Mouse (Mus musculus): ENCODE measurements at regions not wholly inside any gene's neighbourhood (a gene's known extent, or its start where the extent isn't known, plus 50 kb on each side); places are given as distances from the start of the nearest gene placed in this dataset.

GRCm38 (mm10) chr1:169060627-169061026 lies 470.6 kb downstream of the Nuf2 start:
- H3K79me2 ChIP-seq (ENCODE audit: control insufficient read depth, insufficient read depth, low read length, poor library complexity): no peaks in the 10 kb centered on the region
- no peaks in the 10 kb centered on the region for H3K27me3 ChIP-seq (ENCODE audit: control insufficient read depth in 1 of 2, insufficient read depth in 2 of 2, low read length in 2 of 2)
- no peaks in the 10 kb centered on the region for H3K36me3 ChIP-seq (ENCODE audit: control insufficient read depth in 1 of 2, insufficient read depth in 2 of 2, low read length in 2 of 2)
- TF ChIP-seq POLR2A (IDR thresholded peaks at IDR 0.05; ENCODE audit: control insufficient read depth in 1 of 2, insufficient read depth in 1 of 2, low read depth in 1 of 2, low read length in 2 of 2, poor library complexity in 1 of 2) (no peak), UBTF (IDR thresholded peaks at IDR 0.05; ENCODE audit: borderline replicate concordance, insufficient read depth, low read depth, low read length) (no peak), ZC3H11A (IDR thresholded peaks at IDR 0.05; ENCODE audit: low read depth, low read length) (no peak), HCFC1 (IDR thresholded peaks at IDR 0.05; ENCODE audit: low read depth, low read length) (no peak), JUND (IDR thresholded peaks at IDR 0.05; ENCODE audit: low read depth, low read length) (no peak), SMC3 (IDR thresholded peaks at IDR 0.05; ENCODE audit: low read depth, low read length) (no peak), GATA1 (IDR thresholded peaks at IDR 0.05; ENCODE audit: low read depth, low read length) (no peak), TAL1 (IDR thresholded peaks at IDR 0.05; ENCODE audit: low read length) (no peak)
- no peak for DNase-seq (ENCODE audit: low read depth, low spot score)
- no peaks in the 10 kb centered on the region for H3K4me1 ChIP-seq (ENCODE audit: control insufficient read depth in 1 of 2, insufficient read depth in 2 of 2, low read length in 2 of 2)
- no peak overlapping the region for H3K27ac ChIP-seq (ENCODE audit: control insufficient read depth, low read depth, low read length)
- H3K9ac ChIP-seq (ENCODE audit: control insufficient read depth, low read depth, low read length, poor library complexity, severe bottlenecking): no peak overlapping the region
- no peaks in the 10 kb centered on the region for H3K9me3 ChIP-seq (replicated peaks; ENCODE audit: insufficient read depth, low read length)
- no peak overlapping the region for H3K4me3 ChIP-seq (ENCODE audit: control insufficient read depth in 1 of 2, insufficient read depth in 1 of 2, low read depth in 2 of 2, low read length in 2 of 2)

GRCm38 (mm10) chr1:169060145-169060544 lies 471.1 kb downstream of the Nuf2 start:
- H3K36me3 ChIP-seq (ENCODE audit: control insufficient read depth in 1 of 2, insufficient read depth in 2 of 2, low read length in 2 of 2): no peaks in the 10 kb centered on the region
- TF ChIP-seq RAD21 (IDR thresholded peaks at IDR 0.05; ENCODE audit: low read depth, low read length) (no peak), GATA1 (IDR thresholded peaks at IDR 0.05; ENCODE audit: low read depth, low read length) (no peak), USF2 (IDR thresholded peaks at IDR 0.05; ENCODE audit: borderline replicate concordance in 1 of 2, insufficient read depth in 1 of 2, low read depth in 1 of 2, low read length in 2 of 2) (no peak), NRF1 (IDR thresholded peaks at IDR 0.05; ENCODE audit: insufficient read depth, low read depth, low read length, poor library complexity, severe bottlenecking) (no peak), CTCF (IDR thresholded peaks at IDR 0.05 in 2 of 3, conservative IDR thresholded peaks at IDR 0.05 in 1 of 3; ENCODE audit: control insufficient read depth in 1 of 3, insufficient read depth in 1 of 3, low read depth in 2 of 3, low read length in 3 of 3, poor library complexity in 1 of 3, severe bottlenecking in 1 of 3) (no peak), MAZ (IDR thresholded peaks at IDR 0.05; ENCODE audit: low read depth, low read length) (no peak), POLR2A (IDR thresholded peaks at IDR 0.05; ENCODE audit: control insufficient read depth in 1 of 2, insufficient read depth in 1 of 2, low read depth in 1 of 2, low read length in 2 of 2, poor library complexity in 1 of 2) (no peak), ELF1 (IDR thresholded peaks at IDR 0.05; ENCODE audit: low read depth, low read length) (no peak), UBTF (IDR thresholded peaks at IDR 0.05; ENCODE audit: borderline replicate concordance, insufficient read depth, low read depth, low read length) (no peak)
- no peaks in the 10 kb centered on the region for H3K27me3 ChIP-seq (ENCODE audit: control insufficient read depth in 1 of 2, insufficient read depth in 2 of 2, low read length in 2 of 2)
- H3K9me3 ChIP-seq (replicated peaks; ENCODE audit: insufficient read depth, low read length): no peaks in the 10 kb centered on the region
- no peak for DNase-seq (ENCODE audit: low read depth, low spot score)
- H3K79me2 ChIP-seq (ENCODE audit: control insufficient read depth, insufficient read depth, low read length, poor library complexity): no peaks in the 10 kb centered on the region
- H3K4me3 ChIP-seq (ENCODE audit: control insufficient read depth in 1 of 2, insufficient read depth in 1 of 2, low read depth in 2 of 2, low read length in 2 of 2): no peak overlapping the region
- H3K9ac ChIP-seq (ENCODE audit: control insufficient read depth, low read depth, low read length, poor library complexity, severe bottlenecking): no peak overlapping the region
- H3K27ac ChIP-seq (ENCODE audit: control insufficient read depth, low read depth, low read length): no peak overlapping the region
- H3K4me1 ChIP-seq (ENCODE audit: control insufficient read depth in 1 of 2, insufficient read depth in 2 of 2, low read length in 2 of 2): no peaks in the 10 kb centered on the region

- no peaks in the 10 kb centered on the region for H3K4me1 ChIP-seq (ENCODE audit: control insufficient read depth in 1 of 2, insufficient read depth in 2 of 2, low read length in 2 of 2)
- H3K79me2 ChIP-seq (ENCODE audit: control insufficient read depth, insufficient read depth, low read length, poor library complexity): no peaks in the 10 kb centered on the region
- no peaks in the 10 kb centered on the region for H3K27me3 ChIP-seq (ENCODE audit: control insufficient read depth in 1 of 2, insufficient read depth in 2 of 2, low read length in 2 of 2)
- H3K36me3 ChIP-seq (ENCODE audit: control insufficient read depth in 1 of 2, insufficient read depth in 2 of 2, low read length in 2 of 2): no peaks in the 10 kb centered on the region
- no peak overlapping the region for H3K9ac ChIP-seq (ENCODE audit: control insufficient read depth, low read depth, low read length, poor library complexity, severe bottlenecking)
- H3K9me3 ChIP-seq (replicated peaks; ENCODE audit: insufficient read depth, low read length): no peaks in the 10 kb centered on the region
- DNase-seq (ENCODE audit: low read depth, low spot score): no peak
- no peak overlapping the region for H3K4me3 ChIP-seq (ENCODE audit: control insufficient read depth in 1 of 2, insufficient read depth in 1 of 2, low read depth in 2 of 2, low read length in 2 of 2)
- H3K27ac ChIP-seq (ENCODE audit: control insufficient read depth, low read depth, low read length): no peak overlapping the region
- TF ChIP-seq GABPA (IDR thresholded peaks at IDR 0.05; ENCODE audit: low read depth, low read length): no peak
- no peak for TF ChIP-seq ZC3H11A (IDR thresholded peaks at IDR 0.05; ENCODE audit: low read depth, low read length)
- TF ChIP-seq E2F4 (IDR thresholded peaks at IDR 0.05; ENCODE audit: borderline replicate concordance, low read depth, low read length): no peak
- TF ChIP-seq NRF1 (IDR thresholded peaks at IDR 0.05; ENCODE audit: insufficient read depth, low read depth, low read length, poor library complexity, severe bottlenecking): no peak
- no peak for TF ChIP-seq MYC (IDR thresholded peaks at IDR 0.05; ENCODE audit: low read depth, low read length)
- TF ChIP-seq MAZ (IDR thresholded peaks at IDR 0.05; ENCODE audit: low read depth, low read length): no peak
- no peak for TF ChIP-seq SMC3 (IDR thresholded peaks at IDR 0.05; ENCODE audit: low read depth, low read length)
- no peak for TF ChIP-seq ZMIZ1 (IDR thresholded peaks at IDR 0.05; ENCODE audit: low read depth, low read length)
- TF ChIP-seq GATA1 (IDR thresholded peaks at IDR 0.05; ENCODE audit: low read depth, low read length): no peak
- no peak for TF ChIP-seq TBP (IDR thresholded peaks at IDR 0.05; ENCODE audit: low read depth, low read length)
- TF ChIP-seq KAT2A (conservative IDR thresholded peaks at IDR 0.05; ENCODE audit: low read depth, low read length): no peak
- TF ChIP-seq POLR2AphosphoS5 (IDR thresholded peaks at IDR 0.05; ENCODE audit: borderline replicate concordance, low read depth, low read length): no peak
- no peak for TF ChIP-seq POLR2A (IDR thresholded peaks at IDR 0.05; ENCODE audit: control insufficient read depth in 1 of 2, insufficient read depth in 1 of 2, low read depth in 1 of 2, low read length in 2 of 2, poor library complexity in 1 of 2)
- no peak for TF ChIP-seq ZKSCAN1 (IDR thresholded peaks at IDR 0.05; ENCODE audit: low read depth, low read length)
- no peak for TF ChIP-seq MXI1 (IDR thresholded peaks at IDR 0.05; ENCODE audit: low read depth, low read length)
Measured at GRCm38 (mm10) chr1:169051863-169052257, 479.4 kb downstream of the Nuf2 start.

Data from MEL (cell line).